Mouse (Mus musculus): ENCODE measurements around the gene Ppp4r3b.

Ppp4r3b gene

GRCm38 (mm10) chr11:29172563-29173124 lies at the start of gene Ppp4r3b:
Gene Ppp4r3b (plus strand): TSS chr11:29172890.
- DNase-seq, result peak; percentile 99

GRCm38 (mm10) chr11:29129862-29130384 lies 42.8 kb upstream of the Ppp4r3b start:
- DNase-seq, result no peak

- peak; percentile 96 for DNase-seq
Measured at GRCm38 (mm10) chr11:29130385-29131355, 42.0 kb upstream of the Ppp4r3b start, which contains the start of gene Pnpt1. Gene Pnpt1 (plus strand): TSS chr11:29130744.

GRCm38 (mm10) chr11:29140671-29141070 lies 32.0 kb upstream of the Ppp4r3b start:
- DNase-seq, result no peak

- DNase-seq, result no peak
Measured at GRCm38 (mm10) chr11:29148901-29149300, 23.8 kb upstream of the Ppp4r3b start.

- DNase-seq, result no peak
Measured at GRCm38 (mm10) chr11:29163569-29163968, 9.1 kb upstream of the Ppp4r3b start.

- DNase-seq, result peak; percentile 58
Measured at GRCm38 (mm10) chr11:29171959-29172391, 715 bp upstream of the Ppp4r3b start.

GRCm38 (mm10) chr11:29173125-29173631 lies 488 bp downstream of the Ppp4r3b start:
- peak; percentile 80 for DNase-seq

- DNase-seq, result no peak
Measured at GRCm38 (mm10) chr11:29173706-29174436, 1.2 kb downstream of the Ppp4r3b start.

- no peak for DNase-seq
Measured at GRCm38 (mm10) chr11:29179319-29179718, 6.6 kb downstream of the Ppp4r3b start.

- DNase-seq, result no peak
Measured at GRCm38 (mm10) chr11:29180657-29181056, 8.0 kb downstream of the Ppp4r3b start.

- DNase-seq, result no peak
Measured at GRCm38 (mm10) chr11:29181751-29182150, 9.1 kb downstream of the Ppp4r3b start.

- DNase-seq, result no peak
Measured at GRCm38 (mm10) chr11:29188981-29189380, 16.3 kb downstream of the Ppp4r3b start.

- DNase-seq, result peak; percentile 5
Measured at GRCm38 (mm10) chr11:29203653-29204052, 31.0 kb downstream of the Ppp4r3b start.

- no peak for DNase-seq
Measured at GRCm38 (mm10) chr11:29209774-29210173, 37.1 kb downstream of the Ppp4r3b start.

GRCm38 (mm10) chr11:29216196-29216595 lies 43.5 kb downstream of the Ppp4r3b start:
- DNase-seq, result no peak

GRCm38 (mm10) chr11:29219055-29219454 lies 46.4 kb downstream of the Ppp4r3b start:
- no peak for DNase-seq

GRCm38 (mm10) chr11:29222310-29222709 lies 49.6 kb downstream of the Ppp4r3b start:
- DNase-seq, result no peak

- DNase-seq, result no peak
Measured at GRCm38 (mm10) chr11:29224754-29225153, 52.1 kb downstream of the Ppp4r3b start.

GRCm38 (mm10) chr11:29228957-29229356 lies 56.3 kb downstream of the Ppp4r3b start:
- no peak for DNase-seq

- DNase-seq, result no peak
Measured at GRCm38 (mm10) chr11:29233569-29233968, 60.9 kb downstream of the Ppp4r3b start.

- no peak for DNase-seq
Measured at GRCm38 (mm10) chr11:29237364-29237763, 64.7 kb downstream of the Ppp4r3b start.

- DNase-seq, result no peak
Measured at GRCm38 (mm10) chr11:29238047-29238446, 65.4 kb downstream of the Ppp4r3b start.
